Mouse (Mus musculus) limb, embryonic 11.5 days (tissue): ENCODE measurements around the gene Dnah12. TPM values are rescaled to one million over a fixed set of nuclear protein-coding genes. Genes with fewer than 3 reads are reported as not detected.

Experiments used
- ATAC-seq: fragments of 200-750 bp; cut with Nextera tagmentation; 2 replicates; pipeline ENCODE4 v1.8.0; 2017; ENCODE audit warnings: low read depth; ENCODE audit not compliant: insufficient number of reproducible peaks, low FRiP score, low TSS enrichment
- DNase-seq: peaks from one replicate; pipeline ENCODE4 v3.0.0-alpha.2; 2015; ENCODE audit warnings: low spot score
- H3K27ac ChIP-seq: fragments of 300-500 bp; sonication (generic); replicated peaks from 2 replicates; pipeline ENCODE4 v1.5.1; 2014; ENCODE audit warnings: low read depth, mild to moderate bottlenecking, low read length
- H3K27me3 ChIP-seq: fragments of 300-500 bp; sonication (generic); 2 replicates; pipeline ENCODE4 v1.6.1; 2014; ENCODE audit warnings: mild to moderate bottlenecking, low read length, mixed read lengths; ENCODE audit not compliant: control insufficient read depth, insufficient read depth
- H3K36me3 ChIP-seq: fragments of 300-500 bp; sonication (generic); 2 replicates; pipeline ENCODE4 v1.6.1; 2014; ENCODE audit warnings: mild to moderate bottlenecking, low read length, moderate library complexity, mixed read lengths; ENCODE audit not compliant: control insufficient read depth, insufficient read depth
- H3K4me1 ChIP-seq: fragments of 300-500 bp; sonication (generic); 2 replicates; pipeline ENCODE4 v1.6.1; 2014; ENCODE audit warnings: low read length, mixed read lengths; ENCODE audit not compliant: control insufficient read depth, insufficient read depth
- H3K4me2 ChIP-seq: fragments of 300-500 bp; sonication (generic); 2 replicates; pipeline ENCODE4 v1.6.1; 2014; ENCODE audit warnings: low read depth, mild to moderate bottlenecking, moderate library complexity; ENCODE audit not compliant: severe bottlenecking
- H3K4me3 ChIP-seq: fragments of 300-500 bp; sonication (generic); 2 replicates; pipeline ENCODE4 v1.5.1; 2014; ENCODE audit warnings: low read depth, low read length
- H3K9ac ChIP-seq: fragments of 300-500 bp; sonication (generic); 2 replicates; pipeline ENCODE4 v1.6.1; 2014; ENCODE audit warnings: mild to moderate bottlenecking, low read length
- H3K9me3 ChIP-seq: fragments of 300-500 bp; sonication (generic); 2 replicates; pipeline ENCODE4 v1.6.1; 2016; ENCODE audit warnings: low read length; ENCODE audit not compliant: control insufficient read depth
- WGBS: fragments of 180-500 bp; shearing (Covaris S2); extraction: QIAGEN DNeasy Blood & Tissue Kit; methylation state at CpG from one replicate; pipeline ENCODE4 v1.1.7; 2014; 5-methylcytosine and 5-hydroxymethylcytosine counted together
- polyA plus RNA-seq: library from polyadenylated mRNA; unstranded; fragments of >200 nt; fragmentation: Nextera tagmentation; extraction: Ambion mirVana; gene quantifications from 2 replicates; pipeline ENCODE4 v1.2.1, GENCODE M21; 2014

Gene Dnah12
- polyA plus RNA-seq, 1 experiment from 2014 or later, result not detected

DNA sequence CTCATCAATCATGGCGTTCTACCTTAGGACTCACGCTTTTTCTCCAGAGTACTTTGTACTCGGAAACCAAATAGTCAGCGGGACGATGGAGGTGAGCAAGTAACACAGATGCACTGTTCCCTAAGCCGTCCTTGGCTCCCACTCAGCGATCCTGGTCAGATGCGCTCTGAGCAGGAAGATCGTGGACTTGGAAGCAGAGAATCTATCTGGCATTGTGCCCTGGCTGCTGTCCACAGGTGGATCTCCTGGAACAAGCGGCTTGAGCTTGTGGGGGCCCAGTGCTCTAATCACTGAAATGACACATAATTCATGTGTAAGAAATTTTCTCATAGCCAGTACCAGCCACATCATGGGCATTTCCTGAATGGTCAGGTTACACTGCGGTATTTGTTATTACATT lies 119.7 kb downstream of the Dnah12 start:
- H3K9ac ChIP-seq, result no peak overlapping the region
- H3K9me3 ChIP-seq, result no peaks in the 10 kb centered on the region
- no peak overlapping the region for H3K27ac ChIP-seq
- no peak overlapping the region for H3K4me2 ChIP-seq
- H3K36me3 ChIP-seq, result no peaks in the 10 kb centered on the region
- H3K4me3 ChIP-seq, result no peak overlapping the region
- ATAC-seq (no peak), DNase-seq (no peak)
- H3K27me3 ChIP-seq, result no peaks in the 10 kb centered on the region
- H3K4me1 ChIP-seq, result no peaks in the 10 kb centered on the region
- 86% methylated on average over 11 of the region's 11 CpGs for WGBS

DNA sequence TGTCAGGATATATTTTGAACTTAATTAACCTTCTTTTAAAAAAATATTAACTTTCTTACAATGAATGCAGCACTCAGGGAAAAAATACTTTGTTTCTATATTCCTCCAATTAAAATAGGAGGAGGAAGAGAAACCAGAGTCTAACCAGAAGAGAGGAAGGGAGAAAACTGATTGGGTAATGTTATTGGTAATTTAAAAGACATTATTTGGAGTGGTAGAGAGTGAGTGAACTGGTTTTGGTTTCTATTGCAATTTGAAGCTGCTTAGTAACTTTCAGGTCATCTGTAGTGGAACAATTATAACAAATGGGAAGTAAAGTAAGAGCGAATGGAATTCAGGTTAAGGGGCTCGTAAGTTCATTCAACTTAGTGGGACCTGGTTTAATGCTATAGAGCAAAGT lies 120.8 kb downstream of the Dnah12 start:
- Histone ChIP-seq H3K27ac (no peak overlapping the region), H3K9me3 (no peaks in the 10 kb centered on the region), H3K4me3 (no peak overlapping the region), H3K36me3 (no peaks in the 10 kb centered on the region), H3K4me2 (no peak overlapping the region), H3K27me3 (no peaks in the 10 kb centered on the region), H3K4me1 (no peaks in the 10 kb centered on the region), H3K9ac (no peak overlapping the region)
- 85% methylated on average over 2 of the region's 2 CpGs for WGBS
- ATAC-seq (no peak), DNase-seq (no peak)

DNA sequence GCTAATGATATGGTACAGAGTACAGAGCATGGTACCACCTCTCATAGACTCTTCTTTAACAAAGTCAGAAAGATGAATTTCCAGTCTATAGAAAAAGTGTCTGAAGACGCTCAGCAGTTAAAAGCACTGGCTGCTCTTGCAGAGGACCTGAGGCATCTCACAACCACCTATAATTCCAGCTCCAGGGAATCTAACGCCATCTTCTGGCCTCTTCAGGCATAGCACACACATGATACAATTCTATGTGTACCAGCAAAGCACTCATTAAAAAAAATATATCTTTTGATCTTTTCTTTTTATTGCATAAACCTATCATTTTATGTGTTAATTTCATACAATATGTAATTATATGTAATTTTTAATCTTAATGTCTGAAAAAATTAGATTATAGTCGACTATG lies 121.8 kb downstream of the Dnah12 start:
- H3K9me3 ChIP-seq, result no peaks in the 10 kb centered on the region
- H3K4me2 ChIP-seq, result no peak overlapping the region
- H3K36me3 ChIP-seq, result no peaks in the 10 kb centered on the region
- 59% methylated on average over 3 of the region's 3 CpGs for WGBS
- DNase-seq, result no peak
- H3K9ac ChIP-seq, result no peak overlapping the region
- H3K4me1 ChIP-seq, result no peaks in the 10 kb centered on the region
- no peak overlapping the region for H3K27ac ChIP-seq
- ATAC-seq, result no peak
- no peak overlapping the region for H3K4me3 ChIP-seq
- no peaks in the 10 kb centered on the region for H3K27me3 ChIP-seq

DNA sequence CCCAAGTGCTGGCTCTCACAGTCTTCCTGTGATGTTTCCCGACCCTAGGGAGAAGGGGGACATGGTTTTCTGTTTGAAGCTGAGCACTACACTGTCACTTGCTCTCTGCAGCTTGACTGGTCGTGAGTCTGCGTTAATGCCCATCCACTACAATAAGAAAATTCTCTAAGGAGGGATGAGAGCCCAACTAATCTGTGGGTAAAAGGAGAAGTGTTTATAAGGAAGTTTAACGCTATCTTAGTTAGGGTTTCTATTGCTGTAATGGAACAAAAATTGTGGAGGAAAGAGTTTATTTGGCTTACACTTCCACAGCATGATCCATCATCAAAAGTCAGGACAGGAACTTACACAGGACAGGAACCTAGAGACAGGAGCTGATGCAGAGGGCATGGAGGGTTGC lies 123.7 kb downstream of the Dnah12 start:
- no peaks in the 10 kb centered on the region for H3K4me1 ChIP-seq
- no peak overlapping the region for H3K9ac ChIP-seq
- H3K27me3 ChIP-seq, result no peaks in the 10 kb centered on the region
- 77% methylated on average over 4 of the region's 4 CpGs for WGBS
- no peak overlapping the region for H3K4me2 ChIP-seq
- DNase-seq (no peak), ATAC-seq (no peak)
- no peaks in the 10 kb centered on the region for H3K9me3 ChIP-seq
- H3K36me3 ChIP-seq, result no peaks in the 10 kb centered on the region
- H3K27ac ChIP-seq, result no peak overlapping the region
- H3K4me3 ChIP-seq, result no peak overlapping the region

DNA sequence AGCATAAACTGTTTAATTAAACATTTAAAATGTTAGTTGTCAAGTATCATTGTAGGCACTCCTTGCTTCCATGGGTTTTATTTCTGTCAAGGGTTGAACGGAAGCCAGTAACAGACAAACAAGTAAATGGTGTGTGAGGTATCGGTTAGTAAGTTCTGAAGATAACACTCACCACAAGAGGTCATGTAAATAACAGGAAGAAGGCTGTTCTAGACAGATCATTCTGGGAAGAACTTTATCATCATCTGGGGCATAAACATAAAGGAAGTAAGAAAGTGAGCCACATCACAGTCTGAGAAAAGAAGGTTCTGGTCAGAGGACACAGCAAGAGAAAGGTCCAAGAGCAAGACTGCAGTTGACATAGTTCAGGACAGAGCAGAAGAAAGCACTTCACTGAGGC lies 132.9 kb downstream of the Dnah12 start:
- H3K9ac ChIP-seq, result no peak overlapping the region
- H3K4me3 ChIP-seq, result no peak overlapping the region
- H3K27ac ChIP-seq, result no peak overlapping the region
- H3K4me1 ChIP-seq, result no peaks in the 10 kb centered on the region
- no peak overlapping the region for H3K4me2 ChIP-seq
- no peaks in the 10 kb centered on the region for H3K36me3 ChIP-seq
- 90% methylated on average over 2 of the region's 2 CpGs for WGBS
- DNase-seq (no peak), ATAC-seq (no peak)
- no peaks in the 10 kb centered on the region for H3K27me3 ChIP-seq
- no peaks in the 10 kb centered on the region for H3K9me3 ChIP-seq

DNA sequence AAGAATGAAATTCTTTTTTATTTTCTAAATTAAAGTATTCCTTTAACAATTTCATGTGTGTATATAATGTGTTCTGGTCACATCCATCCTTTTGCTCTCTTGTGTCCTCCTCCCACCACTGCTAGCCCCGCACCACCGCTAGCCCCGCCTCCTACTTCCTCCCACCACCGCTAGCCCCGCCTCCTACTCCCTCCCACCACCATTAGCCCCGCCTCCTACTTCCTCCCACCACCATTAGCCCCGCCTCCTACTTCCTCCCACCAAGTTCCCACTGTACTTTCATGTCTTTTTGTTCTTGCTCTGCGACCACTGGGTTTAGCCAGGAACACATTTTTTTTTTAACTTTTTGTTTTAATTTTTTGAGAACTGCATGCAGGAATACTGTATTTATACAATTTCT lies 160.0 kb downstream of the Dnah12 start:
- H3K9ac ChIP-seq, result no peak overlapping the region
- no peak overlapping the region for H3K27ac ChIP-seq
- no peak for DNase-seq
- H3K36me3 ChIP-seq, result no peaks in the 10 kb centered on the region
- no peaks in the 10 kb centered on the region for H3K9me3 ChIP-seq
- 78% methylated on average over 8 of the region's 8 CpGs for WGBS
- H3K4me2 ChIP-seq, result no peak overlapping the region
- no peak for ATAC-seq
- no peaks in the 10 kb centered on the region for H3K27me3 ChIP-seq
- H3K4me1 ChIP-seq, result no peaks in the 10 kb centered on the region
- H3K4me3 ChIP-seq, result no peak overlapping the region

DNA sequence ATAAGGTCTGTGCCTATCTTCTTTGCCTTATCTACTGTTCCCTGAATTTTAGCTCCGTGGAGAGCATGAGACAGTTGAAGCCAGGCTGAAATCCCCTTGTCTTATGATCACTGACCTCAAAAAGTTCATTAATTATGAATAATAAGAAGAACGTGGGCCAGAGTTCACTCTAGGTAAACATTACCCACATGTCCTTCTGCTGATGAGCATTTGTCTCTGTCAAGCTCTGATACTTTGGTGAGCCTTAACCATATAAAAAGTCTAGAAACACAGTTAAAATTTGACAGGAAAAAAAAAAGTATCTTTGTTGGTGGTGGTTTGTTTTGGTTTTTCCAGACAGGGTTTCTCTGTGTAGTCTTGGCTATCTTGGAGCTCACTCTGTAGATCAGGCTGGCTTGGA lies 161.0 kb downstream of the Dnah12 start:
- no peaks in the 10 kb centered on the region for H3K9me3 ChIP-seq
- no peak for ATAC-seq
- WGBS, result 82% methylated on average over 2 of the region's 2 CpGs

DNA sequence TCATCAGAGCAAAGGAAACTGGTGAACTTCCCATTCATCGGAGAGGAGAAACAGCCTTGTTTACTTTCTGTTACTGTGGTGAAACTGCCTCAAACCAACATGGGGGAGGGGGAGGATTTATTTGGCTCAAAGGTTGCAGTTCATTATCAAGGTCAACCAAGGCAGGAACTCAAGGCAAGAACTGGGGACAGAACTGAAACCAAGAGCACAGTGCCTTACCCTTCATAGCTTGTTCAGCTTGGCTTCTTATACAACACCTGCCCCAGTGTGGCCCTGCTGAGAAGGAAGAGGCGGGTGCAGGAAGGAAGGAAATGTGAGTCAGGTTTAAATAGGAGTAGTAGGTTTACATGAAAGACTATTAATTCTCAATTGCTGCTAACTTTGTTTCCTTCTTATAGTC lies 165.3 kb downstream of the Dnah12 start:
- DNase-seq (no peak), ATAC-seq (no peak)
- Histone ChIP-seq H3K27me3 (no peaks in the 10 kb centered on the region), H3K9me3 (no peaks in the 10 kb centered on the region), H3K4me3 (no peak overlapping the region), H3K36me3 (no peaks in the 10 kb centered on the region), H3K4me1 (no peaks in the 10 kb centered on the region), H3K27ac (no peak overlapping the region), H3K9ac (no peak overlapping the region), H3K4me2 (no peak overlapping the region)
- 85% methylated on average over 2 of the region's 2 CpGs for WGBS

More for the DNA sequence above, 161.0 kb downstream of the Dnah12 start:
- H3K36me3 ChIP-seq, result no peaks in the 10 kb centered on the region
- no peak overlapping the region for H3K4me3 ChIP-seq
- H3K27ac ChIP-seq, result no peak overlapping the region
- H3K4me1 ChIP-seq, result no peaks in the 10 kb centered on the region
- DNase-seq, result no peak
- no peaks in the 10 kb centered on the region for H3K27me3 ChIP-seq
- no peak overlapping the region for H3K4me2 ChIP-seq
- no peak overlapping the region for H3K9ac ChIP-seq

DNA sequence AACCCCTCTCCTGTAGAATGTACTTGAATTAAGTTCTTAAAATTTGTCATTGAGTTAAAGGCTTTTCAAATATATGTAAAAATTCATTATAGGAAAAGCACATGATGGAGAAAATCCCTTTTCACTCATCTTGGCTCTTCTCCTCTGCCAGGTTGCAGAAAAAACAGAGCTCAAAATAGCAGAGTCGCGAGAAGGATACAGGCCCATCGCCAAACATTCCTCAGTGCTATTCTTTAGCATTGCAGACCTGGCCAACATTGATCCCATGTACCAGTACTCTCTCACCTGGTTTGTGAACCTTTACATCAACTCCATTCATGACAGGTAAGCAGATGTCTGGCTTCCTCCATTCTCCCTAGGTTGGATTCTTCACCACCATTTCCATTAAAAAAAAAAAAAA lies 165.9 kb downstream of the Dnah12 start:
- ATAC-seq, result no peak
- Histone ChIP-seq H3K36me3 (no peaks in the 10 kb centered on the region), H3K4me3 (no peak overlapping the region), H3K4me1 (no peaks in the 10 kb centered on the region), H3K9ac (no peak overlapping the region), H3K27ac (no peak overlapping the region), H3K9me3 (no peaks in the 10 kb centered on the region), H3K27me3 (no peaks in the 10 kb centered on the region), H3K4me2 (no peak overlapping the region)
- DNase-seq, result no peak
- 90% methylated on average over 3 of the region's 3 CpGs for WGBS
